Mouse (Mus musculus): Measurements from ENCODE around the gene Sarnp.

- TF ChIP-seq CTCF (IDR thresholded peaks at IDR 0.05; ENCODE audit: control insufficient read depth, insufficient read depth, low read length) = no peak
- no peak for TF ChIP-seq POLR2A (IDR thresholded peaks at IDR 0.05; ENCODE audit: borderline replicate concordance, control insufficient read depth, low read depth, low read length)
Measured at GRCm38 (mm10) chr10:128803361-128803760, 13.8 kb upstream of the Sarnp start.

Data from bone marrow, adult 2 months (tissue).